Mouse (Mus musculus) Patski (cell line): Measurements from ENCODE around the gene Oit1. TPM values are rescaled to one million over a fixed set of nuclear protein-coding genes. Genes with fewer than 3 reads are reported as not detected.
A peak's percentile ranks its signal among the peaks of the same experiment; 100 is the strongest.

Experiments
- ATAC-seq: fragments of 100-300 bp; one replicate; pipeline ENCODE4 v1.8.0; 2021
- CTCF ChIA-PET: fragments of 350-600 bp; sonication (Branson Sonifier 250); formaldehyde crosslinking; loops from one replicate; lab custom pipeline; 2022; ENCODE audit warnings: inconsistent platforms; lab: Charles Lee
- POLR2A ChIA-PET: fragments of 350-600 bp; sonication (Branson Sonifier 250); formaldehyde crosslinking; loops from one replicate; lab custom pipeline; 2022; ENCODE audit warnings: antibody characterized with exemption, inconsistent platforms; lab: Charles Lee
- DNase-seq: peaks from one replicate; pipeline ENCODE4 v3.0.0-alpha.2; 2011; ENCODE audit warnings: low read depth, low spot score
- H3K27me3 ChIP-seq: fragments of 371-371 bp; one replicate; pipeline ENCODE4 v1.5.1; 2021
- CTCF ChIP-seq: fragments of 100-300 bp; IDR thresholded peaks from one replicate; pipeline ENCODE4 v1.5.1; 2021
- in situ Hi-C: fragments of 300-500 bp; cut with MboI; formaldehyde crosslinking; loops from 3 replicates; pipeline ENCODE4 v1.11.1; 2018; ENCODE audit warnings: low pct_unique_long_range_greater_than_20kb, mixed read lengths
- polyA plus RNA-seq: library from polyadenylated mRNA; unstranded; gene quantifications from one replicate; pipeline ENCODE4 v1.2.3, GENCODE M21; 2021

Oit1 gene
- polyA plus RNA-seq, 1 experiment from 2014 or later, result 0.18 TPM

DNA sequence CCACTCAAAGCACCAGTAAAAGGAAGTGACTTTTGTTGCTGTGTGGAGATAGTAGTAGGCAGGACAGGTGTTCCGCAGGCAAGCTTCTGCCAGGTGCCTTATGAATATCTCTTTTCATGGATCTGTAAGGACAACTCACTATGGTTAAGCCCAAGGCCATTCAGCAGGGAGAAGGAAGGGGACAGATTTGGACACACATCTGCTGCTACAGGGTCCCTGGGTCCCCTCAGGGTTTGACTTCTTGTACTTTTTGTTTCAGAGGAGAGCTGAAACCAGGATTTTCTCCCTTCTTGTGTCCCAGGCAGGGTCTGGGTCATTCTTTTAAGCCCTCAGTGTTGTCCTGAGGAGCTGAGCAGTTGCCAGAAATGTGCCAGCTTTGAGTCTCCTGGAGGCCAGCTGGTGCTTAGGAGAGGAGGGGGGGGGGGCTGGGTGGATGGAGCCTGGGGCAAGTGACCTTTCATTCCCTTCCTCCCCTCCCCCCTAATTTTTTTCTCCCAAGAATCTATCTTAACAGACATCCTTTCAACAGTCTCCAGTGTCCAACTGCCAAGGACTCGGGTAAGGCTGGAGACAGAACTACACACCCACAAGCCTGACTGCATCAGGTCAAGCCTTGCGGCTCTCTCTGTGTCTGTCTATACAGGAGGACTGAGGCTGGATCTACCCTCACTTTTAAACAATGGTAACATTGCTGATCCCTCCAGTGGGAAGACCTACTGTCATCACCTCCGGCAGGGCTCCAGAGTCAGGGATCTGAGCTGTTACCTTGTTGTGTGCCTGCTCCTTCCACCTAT lies 10.6 kb downstream of the Oit1 start:
- in situ Hi-C loops, result no loop called here
- no peaks in the 10 kb centered on the region for H3K27me3 ChIP-seq
- POLR2A ChIA-PET, result no interaction called here
- ATAC-seq, result peak; percentile 62
- TF ChIP-seq CTCF, result no peak
- no peak for DNase-seq
- CTCF ChIA-PET, result interaction anchor here (0.9 kb wide), 1 partner anchor 25 kb away, joined by 3 read pairs; no protein-coding TSS in a partner anchor

DNA sequence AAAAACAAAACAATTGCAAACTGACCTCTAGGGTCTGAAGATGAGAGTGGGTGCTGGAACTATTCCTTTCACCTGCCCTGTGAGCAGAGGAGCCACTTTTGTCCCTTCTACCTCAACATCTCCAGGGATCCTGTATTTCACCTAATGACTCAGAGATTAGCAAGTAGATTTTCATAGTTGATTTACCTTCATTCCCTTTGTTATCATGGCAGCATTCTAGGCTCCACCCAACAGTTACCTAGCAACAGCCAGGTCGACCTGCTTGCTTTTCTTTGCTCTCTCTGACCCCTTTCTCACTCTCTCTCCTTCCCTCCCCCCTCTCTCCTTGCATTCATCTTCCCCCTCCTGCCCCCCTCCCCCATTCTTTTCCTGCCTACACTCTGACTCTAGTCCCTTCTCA lies 11.4 kb downstream of the Oit1 start:
- no peak for TF ChIP-seq CTCF
- ATAC-seq, result no peak
- CTCF ChIA-PET, result interaction anchor here (1.2 kb wide), 1 partner anchor 9 kb away, joined by 3 read pairs; no protein-coding TSS in a partner anchor
- POLR2A ChIA-PET, result no interaction called here
- in situ Hi-C loops, result no loop called here
- H3K27me3 ChIP-seq, result no peaks in the 10 kb centered on the region
- DNase-seq, result no peak

DNA sequence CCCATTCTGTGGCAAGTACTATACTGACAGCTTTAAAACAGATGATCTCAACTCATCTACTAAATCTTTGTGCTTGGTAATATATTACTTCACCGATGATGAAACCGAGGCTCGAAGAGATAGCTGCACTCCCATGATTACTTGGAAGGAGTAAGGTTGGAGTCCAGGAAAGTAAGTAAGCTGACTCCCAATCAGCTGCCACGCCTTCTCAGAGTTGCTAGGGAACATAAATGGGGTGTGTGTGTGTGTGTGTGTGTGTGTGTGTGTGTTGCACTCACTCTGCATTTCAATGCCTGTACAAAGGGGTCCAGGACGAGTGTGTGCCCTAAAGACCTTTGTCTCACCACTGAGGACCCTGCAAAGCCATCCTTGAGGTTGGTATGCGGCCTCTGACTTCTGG lies 12.7 kb downstream of the Oit1 start:
- in situ Hi-C loops, result no loop called here
- ATAC-seq, result no peak
- no peaks in the 10 kb centered on the region for H3K27me3 ChIP-seq
- ChIA-PET CTCF (interaction anchor here (1.2 kb wide), 2 partner anchors 8 to 11 kb away, joined by 3 read pairs; no protein-coding TSS in a partner anchor), POLR2A (no interaction called here)
- no peak for DNase-seq
- TF ChIP-seq CTCF, result no peak

DNA sequence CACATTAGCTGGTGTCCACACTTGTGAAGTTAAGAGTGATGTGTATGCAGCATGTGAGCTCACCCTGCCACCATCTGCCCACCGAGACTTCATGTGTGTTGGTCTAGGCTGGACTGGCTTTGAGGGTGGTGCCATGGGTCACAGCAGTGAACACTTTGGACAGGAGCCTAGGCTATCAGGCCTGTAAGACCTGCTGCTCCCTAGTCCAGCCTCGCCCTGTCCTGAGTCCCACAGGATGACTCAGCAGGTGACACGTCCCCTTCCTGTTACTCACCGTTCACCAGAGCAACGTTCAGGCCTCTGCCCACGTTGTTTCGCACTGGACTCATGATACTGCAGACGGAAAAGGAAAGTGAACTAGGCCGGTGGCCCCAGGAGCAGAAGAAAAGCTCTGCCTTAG lies 21.7 kb downstream of the Oit1 start:
- ATAC-seq (no peak), DNase-seq (no peak)
- ChIA-PET POLR2A (no interaction called here), CTCF (interaction anchor here (0.7 to 1.6 kb wide), 8 partner anchors 10 to 254 kb away, joined by 3 to 5 read pairs (median 4); no protein-coding TSS in a partner anchor)
- TF ChIP-seq CTCF, result no peak
- H3K27me3 ChIP-seq, result no peaks in the 10 kb centered on the region
- in situ Hi-C loops, result loop anchor here (5.0 to 10.0 kb wide), 2 partner anchors 105 to 228 kb away; no protein-coding TSS in a partner anchor

DNA sequence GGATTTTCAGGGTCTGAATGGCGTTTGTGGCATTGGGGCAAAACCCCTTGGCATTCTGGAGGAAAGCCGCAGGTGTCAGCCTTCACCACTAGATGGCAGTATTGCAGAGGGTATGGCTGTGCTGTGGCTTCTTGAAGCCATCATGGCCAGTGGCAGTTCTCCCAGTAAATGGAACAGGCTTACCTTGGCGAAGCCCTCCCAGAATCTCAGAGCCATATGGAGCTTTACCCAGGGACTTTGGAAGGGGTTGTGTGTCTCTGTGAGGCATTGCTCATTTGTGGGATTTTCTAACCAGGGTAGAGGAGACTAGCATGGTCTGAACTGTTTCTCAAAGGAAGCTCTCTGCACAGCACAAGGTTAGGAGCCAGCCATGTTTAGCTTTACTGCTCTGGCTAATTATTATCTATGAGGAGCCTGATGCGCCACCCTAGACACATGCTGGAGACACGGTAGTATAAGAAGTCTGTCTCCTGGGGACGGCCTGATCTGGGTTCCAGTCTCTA lies 22.5 kb downstream of the Oit1 start:
- POLR2A ChIA-PET, result no interaction called here
- peak; percentile 95 for TF ChIP-seq CTCF
- peak; percentile 88 for ATAC-seq

DNA sequence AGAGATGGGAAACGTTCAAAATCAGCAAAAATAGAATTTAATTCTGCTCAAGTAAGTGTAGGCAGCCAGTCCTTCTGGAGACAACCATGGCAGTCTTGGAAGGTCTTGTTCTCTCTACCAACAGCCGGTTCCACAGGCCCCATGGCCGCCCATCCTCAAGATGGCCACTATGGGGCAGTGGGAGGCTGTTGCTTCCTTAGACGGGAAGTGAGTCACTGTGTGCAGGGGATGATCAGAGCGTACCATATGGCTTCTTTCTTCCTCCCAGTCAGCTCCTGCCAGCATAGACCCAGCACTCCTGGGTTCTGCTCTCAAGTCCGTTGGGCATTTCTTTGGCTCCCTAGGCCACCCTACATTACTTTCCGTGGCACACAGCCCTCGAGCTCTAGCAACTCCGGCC lies 29.6 kb downstream of the Oit1 start:
- ATAC-seq (no peak), DNase-seq (no peak)
- no peaks in the 10 kb centered on the region for H3K27me3 ChIP-seq
- ChIA-PET POLR2A (no interaction called here), CTCF (interaction anchor here (0.8 to 1.6 kb wide), 4 partner anchors 22 to 47 kb away, joined by 3 read pairs; no protein-coding TSS in a partner anchor)
- in situ Hi-C loops, result loop anchor here (25.0 kb wide), 1 partner anchor 512 kb away; no protein-coding TSS in a partner anchor
- TF ChIP-seq CTCF, result no peak

More for the DNA sequence above, 22.5 kb downstream of the Oit1 start:
- CTCF ChIA-PET, result interaction anchor here (0.7 to 1.6 kb wide), 10 partner anchors 10 to 255 kb away, joined by 3 to 6 read pairs (median 4); no protein-coding TSS in a partner anchor
- in situ Hi-C loops, result loop anchor here (5.0 to 10.0 kb wide), 2 partner anchors 106 to 229 kb away; no protein-coding TSS in a partner anchor
- peak; percentile 50 for DNase-seq
- no peaks in the 10 kb centered on the region for H3K27me3 ChIP-seq

DNA sequence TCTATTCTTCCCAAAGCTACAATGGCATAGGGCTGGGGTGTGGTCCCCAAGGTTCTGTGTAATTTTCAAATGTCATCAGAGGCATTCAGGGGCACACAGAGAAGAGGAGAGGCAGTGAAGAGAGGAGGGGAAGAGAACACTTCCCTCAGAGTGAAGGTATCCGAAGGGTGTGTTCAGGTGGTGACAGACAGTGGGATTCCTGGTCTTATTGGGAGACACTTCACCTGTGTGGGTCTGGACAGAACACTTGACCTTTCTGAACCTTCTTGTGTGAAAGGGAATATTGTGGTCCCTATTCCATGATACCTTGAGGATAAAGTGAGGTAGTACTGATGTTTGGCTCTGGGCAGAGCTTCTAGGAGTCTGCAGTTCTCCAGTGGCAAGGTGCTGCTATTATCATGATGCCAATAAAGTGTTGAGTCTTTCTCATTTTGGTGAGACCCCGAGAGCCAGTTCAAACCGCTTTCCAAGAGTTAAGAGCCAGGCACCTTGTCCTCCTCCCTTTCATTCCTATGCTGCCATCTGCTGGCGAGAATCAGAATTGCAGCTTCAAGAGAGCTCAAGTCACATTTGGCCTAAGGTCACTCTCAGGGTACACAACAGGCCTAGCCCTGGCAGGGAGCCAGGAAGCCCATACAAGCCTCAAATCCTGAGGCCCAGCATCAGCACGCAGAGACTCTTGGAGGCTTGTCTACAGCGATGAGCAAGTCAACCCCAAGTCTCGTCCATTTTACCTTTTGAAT lies 32.1 kb downstream of the Oit1 start:
- DNase-seq (no peak), ATAC-seq (peak; percentile 14)
- POLR2A ChIA-PET, result interaction anchor here (0.6 to 1.4 kb wide), 5 partner anchors 19 to 248 kb away, joined by 4 to 6 read pairs (median 5); no protein-coding TSS in a partner anchor
- CTCF ChIA-PET, result interaction anchor here (1.0 to 6.6 kb wide), 19 partner anchors 10 to 249 kb away, joined by 3 to 63 read pairs (median 5); partner anchors contain the start of gene Pxk
- no peaks in the 10 kb centered on the region for H3K27me3 ChIP-seq
- in situ Hi-C loops, result loop anchor here (25.0 kb wide), 1 partner anchor 509 kb away; no protein-coding TSS in a partner anchor
- TF ChIP-seq CTCF, result peak; percentile 95

DNA sequence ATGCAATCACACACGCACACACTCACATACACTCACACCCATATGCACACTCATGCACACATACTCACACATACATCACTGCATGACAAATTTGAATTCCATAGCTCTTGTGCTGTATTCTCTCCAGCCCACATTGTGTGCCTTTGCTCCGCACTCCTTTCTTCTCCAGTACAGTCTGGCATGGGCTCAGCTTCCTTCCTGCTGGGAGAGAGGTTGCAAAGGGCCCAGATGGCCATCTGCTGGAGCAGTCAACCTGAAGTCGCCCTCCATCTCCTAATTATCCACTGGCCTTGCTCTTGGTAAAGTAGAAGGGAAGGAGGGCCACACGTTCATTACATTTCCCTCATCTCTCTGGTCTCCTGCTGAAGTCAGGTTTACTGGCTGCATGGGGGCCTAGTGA lies 33.0 kb downstream of the Oit1 start:
- in situ Hi-C loops, result loop anchor here (25.0 kb wide), 1 partner anchor 508 kb away; no protein-coding TSS in a partner anchor
- ATAC-seq (no peak), DNase-seq (no peak)
- ChIA-PET POLR2A (interaction anchor here (1.0 to 1.4 kb wide), 2 partner anchors 18 to 37 kb away, joined by 5 to 6 read pairs; no protein-coding TSS in a partner anchor), CTCF (interaction anchor here (1.1 to 6.6 kb wide), 15 partner anchors 11 to 136 kb away, joined by 3 to 63 read pairs (median 6); no protein-coding TSS in a partner anchor)
- no peak for TF ChIP-seq CTCF
- no peaks in the 10 kb centered on the region for H3K27me3 ChIP-seq

DNA sequence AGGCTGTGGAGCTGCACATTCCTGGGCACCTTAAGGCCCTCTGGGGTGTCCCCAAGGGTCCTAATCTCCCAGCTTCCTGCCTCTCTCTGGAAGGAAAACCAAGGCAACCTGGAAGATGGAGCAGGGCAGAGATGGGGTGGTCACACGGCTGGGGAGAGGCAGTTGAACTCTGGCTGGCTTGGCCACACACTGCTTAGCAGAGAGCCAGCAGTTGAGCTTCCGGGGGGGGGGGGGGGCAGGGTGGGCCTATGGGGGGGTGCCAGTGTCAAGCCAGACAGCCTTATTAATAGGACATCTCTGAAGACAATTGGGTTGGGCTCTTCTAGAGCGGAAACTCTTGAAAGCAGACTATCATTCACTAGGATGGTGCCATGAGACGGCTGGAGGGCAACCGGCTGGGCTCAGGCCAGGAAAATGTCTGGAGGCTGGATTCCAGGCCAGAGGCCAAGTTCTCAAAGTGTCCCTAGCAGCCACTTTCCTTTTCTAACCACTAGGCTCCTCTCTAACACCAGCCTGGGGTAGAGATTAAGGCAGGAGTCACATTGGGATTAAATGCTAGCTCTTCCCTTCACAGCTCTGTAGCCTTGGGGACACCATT lies 35.9 kb downstream of the Oit1 start:
- no peak for ATAC-seq
- POLR2A ChIA-PET, result interaction anchor here (0.6 kb wide), 1 partner anchor 179 kb away, joined by 3 read pairs; no protein-coding TSS in a partner anchor
- in situ Hi-C loops, result loop anchor here (25.0 kb wide), 1 partner anchor 505 kb away; no protein-coding TSS in a partner anchor
- TF ChIP-seq CTCF, result no peak
- no peaks in the 10 kb centered on the region for H3K27me3 ChIP-seq
- DNase-seq, result no peak
- CTCF ChIA-PET, result interaction anchor here (1.3 to 6.6 kb wide), 5 partner anchors 10 to 42 kb away, joined by 3 to 61 read pairs (median 6); no protein-coding TSS in a partner anchor
